Mouse (Mus musculus): ENCODE measurements around the gene Map3k21.
A peak's percentile ranks its signal among the peaks of the same experiment; 100 is the strongest.

The Map3k21 gene

GRCm38 (mm10) chr8:125980826-125981225 lies 70.6 kb downstream of the Map3k21 start:
- DNase-seq = peak; percentile 60 to 76

- DNase-seq = no peak
Observed at GRCm38 (mm10) chr8:125983515-125983914, 73.3 kb downstream of the Map3k21 start.

- no peak for DNase-seq
Observed at GRCm38 (mm10) chr8:125984140-125984539, 73.9 kb downstream of the Map3k21 start.

- no peak for DNase-seq
Observed at GRCm38 (mm10) chr8:125985364-125985763, 75.1 kb downstream of the Map3k21 start.

- no peak for DNase-seq
Observed at GRCm38 (mm10) chr8:125986999-125987589, 76.8 kb downstream of the Map3k21 start.

GRCm38 (mm10) chr8:125987996-125988395 lies 77.7 kb downstream of the Map3k21 start:
- no peak for DNase-seq

DNA sequence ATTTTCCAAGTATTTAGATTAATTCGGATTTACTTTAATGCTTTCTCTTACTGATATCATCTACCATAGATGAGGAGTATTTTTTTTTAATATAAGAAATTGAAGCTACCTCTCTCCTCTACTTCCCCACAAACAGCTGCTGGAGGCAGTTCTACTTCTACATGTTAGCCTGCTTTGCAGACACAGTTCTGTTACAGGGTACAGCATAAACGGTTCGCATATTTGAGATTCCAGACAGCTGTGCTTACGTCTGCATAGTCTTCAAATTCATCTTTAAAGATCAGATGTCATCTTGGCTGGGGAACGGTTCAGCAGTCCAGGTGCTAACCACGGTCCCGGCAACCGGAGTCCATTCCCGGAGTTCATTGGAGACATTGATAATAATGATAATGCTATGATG lies 83.4 kb downstream of the Map3k21 start:
- no peak for DNase-seq

- peak; percentile 88 to 91 for DNase-seq
Observed at GRCm38 (mm10) chr8:125995101-125995986, 85.1 kb downstream of the Map3k21 start, which contains the start of gene Kcnk1. Kcnk1 (plus strand) TSS chr8:125995170.

- DNase-seq = peak; percentile 81 to 82
Observed at GRCm38 (mm10) chr8:125996031-125996839, 86.0 kb downstream of the Map3k21 start.

DNA sequence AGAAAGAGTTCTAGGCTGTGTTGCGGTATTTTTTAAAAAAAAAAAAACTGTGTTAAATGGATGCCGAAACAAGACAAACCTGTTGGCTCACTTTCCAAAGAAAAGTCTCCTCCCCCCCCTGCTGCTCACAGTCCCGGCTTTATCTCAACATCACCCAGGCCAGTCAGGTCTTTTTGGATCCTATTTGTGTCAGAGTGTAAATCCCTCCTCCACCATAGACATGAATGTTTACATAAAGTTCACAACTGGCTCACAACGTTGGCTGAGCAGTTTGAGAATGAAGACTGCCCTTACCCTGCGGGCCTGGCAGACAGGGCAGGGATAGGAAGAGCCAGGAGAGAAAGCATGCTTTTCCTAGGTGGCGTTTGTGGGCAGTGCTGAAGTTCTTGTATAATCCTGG lies 86.7 kb downstream of the Map3k21 start:
- DNase-seq = peak; percentile 58 to 60
